24 mouse cellular contexts compared by ENCODE assay signal in the genomic region with DNA sequence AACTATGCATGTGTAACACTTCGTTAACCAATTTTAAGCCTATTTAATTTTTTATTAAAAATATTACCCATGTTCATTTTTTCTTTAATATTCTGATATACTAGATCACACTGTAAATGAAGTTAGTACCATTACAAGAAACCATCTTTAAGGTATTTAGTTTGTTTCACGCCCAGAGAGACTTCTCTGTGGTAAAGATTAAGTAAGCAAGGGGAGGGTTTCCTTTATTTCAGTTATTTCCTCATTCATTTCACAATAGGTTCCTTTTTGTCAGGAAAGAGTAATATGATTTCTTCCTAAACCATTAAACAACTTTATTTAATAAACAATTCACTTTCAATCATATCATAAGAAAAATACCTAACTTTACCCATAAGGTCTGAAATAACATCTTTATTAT.
DNase-seq lines count a peak whose midpoint lies in the region; ATAC-seq and TF ChIP-seq lines count a peak whose summit lies in the region.
"Had no signal": no experiment of that assay in that cellular context is flagged by ENCODE, and none has a peak within 500 bp of the region (broad histone marks: within the 10 kb centered on the region; RNA-seq: fewer than 3 reads in every experiment).

No protein-coding gene starts in this region.

- no peaks in the 10 kb centered on the region for H3K9me3 ChIP-seq in midbrain, postnatal 0 days (ENCODE audit: low read length)
- H3K9me3 ChIP-seq: embryonic facial prominence, embryonic 10.5 days; embryonic facial prominence, embryonic 12.5 days; forebrain, embryonic 13.5 days; forebrain, embryonic 15.5 days; G1E had no signal

- H3K36me3 ChIP-seq in midbrain, postnatal 0 days (ENCODE audit: insufficient read depth, low read length): no peaks in the 10 kb centered on the region
- H3K36me3 ChIP-seq: embryonic facial prominence, embryonic 10.5 days; embryonic facial prominence, embryonic 12.5 days; forebrain, embryonic 15.5 days had no signal

- TF ChIP-seq CTCF in midbrain, postnatal 0 days (IDR thresholded peaks at IDR 0.05): no peak

- no peaks in the 10 kb centered on the region for H3K27me3 ChIP-seq in midbrain, postnatal 0 days (ENCODE audit: insufficient read depth, low read length)
- H3K27me3 ChIP-seq: CH12.LX; embryonic facial prominence, embryonic 12.5 days; forebrain, embryonic 13.5 days; forebrain, embryonic 15.5 days; Patski had no signal

- WGBS in midbrain, postnatal 0 days: 97% methylated on average over 2 of the region's 2 CpGs

- no peaks in the 10 kb centered on the region for H3K4me1 ChIP-seq in midbrain, postnatal 0 days (ENCODE audit: insufficient read depth, low read length)
- H3K4me1 ChIP-seq: embryonic facial prominence, embryonic 10.5 days; embryonic facial prominence, embryonic 12.5 days; forebrain, embryonic 15.5 days had no signal

- no peak overlapping the region for H3K9ac ChIP-seq in midbrain, postnatal 0 days (replicated peaks; ENCODE audit: low read length, poor library complexity, severe bottlenecking)
- H3K9ac ChIP-seq: embryonic facial prominence, embryonic 12.5 days; forebrain, embryonic 13.5 days; forebrain, embryonic 15.5 days; forebrain, postnatal 0 days had no signal

- ATAC-seq in granulocyte monocyte progenitor cell, adult 5-6 weeks (replicated peaks; ENCODE audit: poor library complexity, severe bottlenecking): peak; percentile 76
- 0 out of 2 replicates have a peak, but pooled peaks have one; percentile 34 for ATAC-seq in megakaryocyte progenitor cell, adult 5-6 weeks (replicated peaks; ENCODE audit: poor library complexity)
- ATAC-seq in midbrain, postnatal 0 days (ENCODE audit: low FRiP score): no peak
- ATAC-seq: activated CD4-positive, CD25-positive, alpha-beta regulatory T cell, adult 4 months; CD4-positive, CD25-positive, alpha-beta regulatory T cell, adult 4 months; forebrain, embryonic 13.5 days; forebrain, embryonic 15.5 days; forebrain, postnatal 0 days; Patski had no signal

- intact Hi-C loops in heart, postnatal 10 days (cut with DNase I): no loop called here

- no peak overlapping the region for H3K27ac ChIP-seq in midbrain, postnatal 0 days (ENCODE audit: low read depth, low read length)
- H3K27ac ChIP-seq: embryonic facial prominence, embryonic 10.5 days; embryonic facial prominence, embryonic 12.5 days; forebrain, embryonic 13.5 days; forebrain, embryonic 15.5 days had no signal

- no peak overlapping the region for H3K4me3 ChIP-seq in midbrain, postnatal 0 days (ENCODE audit: low read depth, low read length)
- H3K4me3 ChIP-seq: embryonic facial prominence, embryonic 10.5 days; embryonic facial prominence, embryonic 12.5 days; forebrain, embryonic 13.5 days; forebrain, embryonic 15.5 days had no signal

- no peak for DNase-seq in adipocyte (ENCODE audit: low spot score)
- DNase-seq in midbrain, postnatal 0 days (ENCODE audit: low spot score): no peak
- no peak for DNase-seq in heart, postnatal 10 days
- DNase-seq: adrenal gland, adult 2 months; adrenal gland, postnatal 10 days; adrenal gland, postnatal 25 days; B cell, adult 2 months; cerebellum, adult 11 months; cerebellum, adult 18-20 months; cerebellum, adult 8-10 months; cerebellum, adult 9-11 months; cerebellum, postnatal 36 days; forebrain, postnatal 0 days had no signal

- H3K4me2 ChIP-seq in midbrain, postnatal 0 days (ENCODE audit: low read depth, low read length, poor library complexity, severe bottlenecking): no peak overlapping the region
- H3K4me2 ChIP-seq: embryonic facial prominence, embryonic 12.5 days; forebrain, embryonic 13.5 days; forebrain, embryonic 15.5 days had no signal
